Mouse (Mus musculus) neural tube, embryonic 11.5 days (tissue): ENCODE measurements around the gene Klhdc1. TPM values are rescaled to one million over a fixed set of nuclear protein-coding genes. Genes with fewer than 3 reads are reported as not detected.

Experiments
- ATAC-seq: fragments of 200-750 bp; cut with Nextera tagmentation; 2 replicates; pipeline ENCODE4 v1.8.0; 2017; ENCODE audit warnings: moderate number of reproducible peaks, mild to moderate bottlenecking, moderate TSS enrichment, moderate library complexity; ENCODE audit not compliant: insufficient read depth, low FRiP score, low TSS enrichment
- DNase-seq: peaks from one replicate; pipeline ENCODE4 v3.0.0-alpha.2; 2015; ENCODE audit warnings: low spot score
- H3K27ac ChIP-seq: fragments of 300-500 bp; sonication (generic); 2 replicates; pipeline ENCODE4 v1.5.1; 2014; ENCODE audit warnings: low read depth, mild to moderate bottlenecking, low read length
- H3K27me3 ChIP-seq: fragments of 300-500 bp; sonication (generic); 2 replicates; pipeline ENCODE4 v1.6.1; 2014; ENCODE audit warnings: mild to moderate bottlenecking, low read length, mixed read lengths; ENCODE audit not compliant: control insufficient read depth, insufficient read depth
- H3K36me3 ChIP-seq: fragments of 300-500 bp; sonication (generic); 2 replicates; pipeline ENCODE4 v1.6.1; 2014; ENCODE audit warnings: mild to moderate bottlenecking, low read length, moderate library complexity, mixed read lengths; ENCODE audit not compliant: control insufficient read depth, insufficient read depth
- H3K4me1 ChIP-seq: fragments of 300-500 bp; sonication (generic); 2 replicates; pipeline ENCODE4 v1.6.1; 2014; ENCODE audit warnings: low read length, mixed read lengths; ENCODE audit not compliant: control insufficient read depth, insufficient read depth
- H3K4me2 ChIP-seq: fragments of 300-500 bp; sonication (generic); 2 replicates; pipeline ENCODE4 v1.6.1; 2014; ENCODE audit warnings: low read depth, mild to moderate bottlenecking, moderate library complexity
- H3K4me3 ChIP-seq: fragments of 300-500 bp; sonication (generic); 2 replicates; pipeline ENCODE4 v1.5.1; 2014; ENCODE audit warnings: low read depth, low read length
- H3K9ac ChIP-seq: fragments of 300-500 bp; sonication (generic); 2 replicates; pipeline ENCODE4 v1.6.1; 2014; ENCODE audit warnings: mild to moderate bottlenecking, low read length
- H3K9me3 ChIP-seq: fragments of 300-500 bp; sonication (generic); 2 replicates; pipeline ENCODE4 v1.6.1; 2016; ENCODE audit warnings: low read length; ENCODE audit not compliant: control insufficient read depth
- WGBS: fragments of 180-500 bp; shearing (Covaris S2); extraction: QIAGEN DNeasy Blood & Tissue Kit; methylation state at CpG from one replicate; pipeline ENCODE4 v1.1.7; 2014; 5-methylcytosine and 5-hydroxymethylcytosine counted together
- polyA plus RNA-seq: library from polyadenylated mRNA; unstranded; fragments of >200 nt; fragmentation: Nextera tagmentation; extraction: Ambion mirVana; gene quantifications from 2 replicates; pipeline ENCODE4 v1.2.1, GENCODE M21; 2014

The Klhdc1 gene
- polyA plus RNA-seq, 1 experiment from 2014 or later = 1.7 TPM

GRCm38 (mm10) chr12:69280915-69281314, 39.9 kb downstream of the Klhdc1 start:
- H3K4me3 ChIP-seq = no peak overlapping the region
- no peak for ATAC-seq
- H3K4me2 ChIP-seq = no peak overlapping the region
- 93% methylated on average over 3 of the region's 3 CpGs for WGBS
- DNase-seq = no peak
- no peaks in the 10 kb centered on the region for H3K9me3 ChIP-seq
- no peaks in the 10 kb centered on the region for H3K4me1 ChIP-seq
- H3K27me3 ChIP-seq = no peaks in the 10 kb centered on the region
- no peak overlapping the region for H3K9ac ChIP-seq
- no peak overlapping the region for H3K27ac ChIP-seq
- H3K36me3 ChIP-seq = no peaks in the 10 kb centered on the region

- ATAC-seq (no peak), DNase-seq (no peak)
- H3K27ac ChIP-seq = no peak overlapping the region
- no peaks in the 10 kb centered on the region for H3K27me3 ChIP-seq
- H3K4me2 ChIP-seq = no peak overlapping the region
- no peaks in the 10 kb centered on the region for H3K9me3 ChIP-seq
- no peaks in the 10 kb centered on the region for H3K4me1 ChIP-seq
- no peaks in the 10 kb centered on the region for H3K36me3 ChIP-seq
- WGBS = 90% methylated on average over 7 of the region's 7 CpGs
- no peak overlapping the region for H3K9ac ChIP-seq
- H3K4me3 ChIP-seq = no peak overlapping the region
Observed at GRCm38 (mm10) chr12:69283146-69283545, 42.2 kb downstream of the Klhdc1 start.

DNA sequence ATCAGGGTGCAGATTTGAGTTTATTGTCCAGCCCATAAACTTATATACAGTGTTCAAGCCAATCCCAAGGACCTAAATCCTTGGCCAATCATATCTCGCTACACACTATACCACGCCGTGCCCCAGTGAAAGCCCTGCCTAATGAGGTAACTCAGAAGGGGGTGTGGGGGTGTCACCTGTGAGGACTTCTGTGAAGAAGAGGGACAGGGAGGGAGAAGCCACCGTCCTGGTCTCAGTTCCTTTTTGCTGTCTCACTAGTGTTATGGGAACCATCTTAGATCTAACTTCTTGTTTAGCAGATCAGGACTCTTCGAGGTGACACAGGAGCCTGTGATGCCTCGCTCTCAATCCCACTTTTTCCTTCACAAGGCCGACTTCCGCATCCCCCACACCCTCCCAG, 46.6 kb downstream of the Klhdc1 start:
- Histone ChIP-seq H3K27me3 (no peaks in the 10 kb centered on the region), H3K4me3 (no peak overlapping the region), H3K4me1 (no peaks in the 10 kb centered on the region), H3K9me3 (no peaks in the 10 kb centered on the region), H3K9ac (no peak overlapping the region), H3K4me2 (no peak overlapping the region), H3K27ac (no peak overlapping the region), H3K36me3 (no peaks in the 10 kb centered on the region)
- ATAC-seq = no peak
- 90% methylated on average over 8 of the region's 8 CpGs for WGBS
- no peak for DNase-seq

DNA sequence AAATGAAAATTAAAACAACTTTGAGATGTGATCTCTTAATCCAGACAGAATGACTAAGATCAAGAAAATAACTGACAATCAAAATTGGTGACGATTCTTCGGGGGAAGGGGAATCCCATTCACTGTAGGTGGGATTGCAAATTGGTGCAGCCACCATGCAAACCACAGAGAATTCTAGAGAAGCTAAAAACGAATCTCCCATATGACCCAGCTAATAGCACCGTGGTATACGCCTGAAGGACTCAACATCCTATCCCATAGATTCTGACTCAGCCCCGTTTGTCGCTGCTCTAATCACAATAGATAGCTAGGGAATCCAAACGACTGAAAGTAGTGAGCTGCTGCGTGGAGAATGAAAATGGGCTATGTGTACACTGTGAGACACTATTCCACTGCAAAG, 47.7 kb downstream of the Klhdc1 start:
- no peak overlapping the region for H3K27ac ChIP-seq
- no peaks in the 10 kb centered on the region for H3K27me3 ChIP-seq
- H3K4me3 ChIP-seq = no peak overlapping the region
- no peak overlapping the region for H3K4me2 ChIP-seq
- ATAC-seq (no peak), DNase-seq (no peak)
- no peaks in the 10 kb centered on the region for H3K36me3 ChIP-seq
- H3K4me1 ChIP-seq = no peaks in the 10 kb centered on the region
- H3K9me3 ChIP-seq = no peaks in the 10 kb centered on the region
- H3K9ac ChIP-seq = no peak overlapping the region
- WGBS = 80% methylated on average over 9 of the region's 9 CpGs

GRCm38 (mm10) chr12:69292401-69292800, 51.4 kb downstream of the Klhdc1 start:
- Histone ChIP-seq H3K27me3 (no peaks in the 10 kb centered on the region), H3K4me2 (no peak overlapping the region), H3K36me3 (no peaks in the 10 kb centered on the region), H3K4me3 (no peak overlapping the region), H3K9ac (no peak overlapping the region), H3K4me1 (no peaks in the 10 kb centered on the region), H3K9me3 (no peaks in the 10 kb centered on the region), H3K27ac (no peak overlapping the region)
- DNase-seq (no peak), ATAC-seq (no peak)
- 92% methylated on average over 6 of the region's 6 CpGs for WGBS

DNA sequence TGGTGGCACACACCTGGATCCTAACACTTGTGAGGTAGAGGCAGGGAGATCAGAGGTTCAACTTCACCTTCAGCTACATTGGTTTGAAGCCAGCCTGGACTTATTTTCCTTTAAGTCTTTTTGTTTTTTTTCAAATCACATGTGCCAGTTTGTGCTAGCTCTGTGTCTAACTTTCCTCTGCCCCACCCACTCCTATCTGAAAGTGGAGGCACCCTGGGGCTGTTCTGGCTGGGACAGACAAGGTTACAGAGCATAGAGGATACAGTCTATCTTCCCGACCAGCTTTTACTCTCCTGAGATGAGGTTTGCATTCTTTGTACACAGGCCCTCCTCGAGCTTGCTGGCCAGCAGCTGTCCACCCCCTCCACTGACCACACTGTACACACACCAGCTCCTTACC, 52.8 kb downstream of the Klhdc1 start:
- no peak overlapping the region for H3K27ac ChIP-seq
- no peak for DNase-seq
- no peak overlapping the region for H3K4me3 ChIP-seq
- no peak overlapping the region for H3K9ac ChIP-seq
- H3K4me1 ChIP-seq = no peaks in the 10 kb centered on the region; the same call in 1 of the 2 replicates
- H3K27me3 ChIP-seq = no peaks in the 10 kb centered on the region
- 57% methylated on average over 2 of the region's 2 CpGs for WGBS
- no peaks in the 10 kb centered on the region for H3K9me3 ChIP-seq
- no peaks in the 10 kb centered on the region for H3K36me3 ChIP-seq
- no peak for ATAC-seq
- no peak overlapping the region for H3K4me2 ChIP-seq

DNA sequence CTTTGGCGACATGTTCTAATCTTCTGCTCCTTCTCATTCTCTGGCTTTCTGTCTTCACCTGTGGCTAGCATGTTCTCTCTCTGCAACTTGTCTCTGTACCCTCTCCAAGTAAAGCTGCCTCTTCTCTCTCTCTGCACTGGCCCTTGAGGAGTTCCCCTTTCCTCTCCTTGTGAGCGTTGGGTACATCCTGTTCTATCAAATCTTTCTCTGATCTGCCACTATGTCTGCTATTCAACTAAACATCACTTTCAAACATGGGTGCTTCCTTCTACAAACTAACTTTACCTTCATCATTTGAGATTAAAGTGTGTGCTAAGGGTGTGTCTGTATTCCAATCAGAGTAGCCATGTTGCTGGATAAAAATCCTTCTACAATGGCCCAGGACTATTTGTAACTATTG, 54.0 kb downstream of the Klhdc1 start:
- H3K27me3 ChIP-seq = no peaks in the 10 kb centered on the region
- H3K36me3 ChIP-seq = no peaks in the 10 kb centered on the region
- no peak for DNase-seq
- peaks cover 5% of the 10 kb centered on the region; the same call in 1 of the 2 replicates for H3K4me1 ChIP-seq
- no peak overlapping the region for H3K9ac ChIP-seq
- H3K9me3 ChIP-seq = no peaks in the 10 kb centered on the region
- H3K27ac ChIP-seq = no peak overlapping the region
- 84% methylated on average over 2 of the region's 2 CpGs for WGBS
- no peak for ATAC-seq
- H3K4me3 ChIP-seq = no peak overlapping the region
- no peak overlapping the region for H3K4me2 ChIP-seq

- ATAC-seq (no peak), DNase-seq (no peak)
- H3K4me3 ChIP-seq = no peak overlapping the region
- H3K36me3 ChIP-seq = peaks cover 2% of the 10 kb centered on the region; the same call in 1 of the 2 replicates
- peaks cover 5% of the 10 kb centered on the region; the same call in 1 of the 2 replicates for H3K4me1 ChIP-seq
- WGBS = 86% methylated on average over 4 of the region's 4 CpGs
- no peaks in the 10 kb centered on the region for H3K27me3 ChIP-seq
- H3K9ac ChIP-seq = peak overlapping the region; percentile 98
- H3K27ac ChIP-seq = peak overlapping the region; percentile 94; the same call in 1 of the 2 replicates
- H3K9me3 ChIP-seq = no peaks in the 10 kb centered on the region
- H3K4me2 ChIP-seq = no peak overlapping the region
Observed at GRCm38 (mm10) chr12:69295651-69296050, 54.7 kb downstream of the Klhdc1 start.

GRCm38 (mm10) chr12:69296511-69297410, 55.8 kb downstream of the Klhdc1 start, which contains the start of gene Klhdc2:
Klhdc2 (plus strand) TSS chr12:69296681.
- Histone ChIP-seq H3K27ac (peak within 1 kb of the TSS; percentile 94), H3K9me3 (no peaks in the 10 kb centered on the region), H3K4me1 (peaks cover 5% of the 10 kb centered on the region; the same call in 1 of the 2 replicates), H3K4me2 (peak within 1 kb of the TSS; percentile 75), H3K4me3 (peak within 1 kb of the TSS; percentile 92), H3K9ac (peak within 1 kb of the TSS; percentile 98), H3K27me3 (no peaks in the 10 kb centered on the region), H3K36me3 (peaks cover 4% of the 10 kb centered on the region)
- peak; percentile 97 for ATAC-seq
- peak; percentile 92 for DNase-seq
- under 1% methylated on average over 98 of the region's 98 CpGs for WGBS
